Mouse (Mus musculus) testis, postnatal 10 days (tissue): ENCODE measurements around the gene Pikfyve.
"Not testable (repeated sequence)": the region's sequence is repeated elsewhere in the genome, so short reads cannot be mapped to it uniquely, and the experiment has no call there.

Source experiments
- DNase-seq: peaks from one replicate; pipeline ENCODE4 v3.0.0; 2021; ENCODE audit warnings: low spot score

Gene Pikfyve

GRCm38 (mm10) chr1:65185011-65185410 lies 1.5 kb upstream of the Pikfyve start:
- no peak for DNase-seq

- DNase-seq: no peak
These were observed 818 bp upstream of the Pikfyve start for GRCm38 (mm10) chr1:65185524-65186205.

- DNase-seq: no peak
These were observed 569 bp downstream of the Pikfyve start for GRCm38 (mm10) chr1:65187074-65187430.

- DNase-seq: no peak
These were observed 3.7 kb downstream of the Pikfyve start for GRCm38 (mm10) chr1:65190172-65190571.

- no peak for DNase-seq
These were observed 6.7 kb downstream of the Pikfyve start for GRCm38 (mm10) chr1:65193226-65193625.

GRCm38 (mm10) chr1:65198425-65198824 lies 11.9 kb downstream of the Pikfyve start:
- no peak for DNase-seq

- DNase-seq: no peak
These were observed 12.4 kb downstream of the Pikfyve start for GRCm38 (mm10) chr1:65198861-65199260.

- DNase-seq: no peak
These were observed 17.8 kb downstream of the Pikfyve start for GRCm38 (mm10) chr1:65204299-65204698.

- DNase-seq: no peak
These were observed 26.7 kb downstream of the Pikfyve start for GRCm38 (mm10) chr1:65213214-65213613.

GRCm38 (mm10) chr1:65217567-65217966 lies 31.1 kb downstream of the Pikfyve start:
- DNase-seq: no peak

GRCm38 (mm10) chr1:65217972-65218371 lies 31.5 kb downstream of the Pikfyve start:
- DNase-seq: no peak

GRCm38 (mm10) chr1:65223654-65224053 lies 37.2 kb downstream of the Pikfyve start:
- no peak for DNase-seq

- no peak for DNase-seq
These were observed 41.2 kb downstream of the Pikfyve start for GRCm38 (mm10) chr1:65227681-65228080.

- not testable (repeated sequence) for DNase-seq
These were observed 43.3 kb downstream of the Pikfyve start for GRCm38 (mm10) chr1:65229768-65230167.

GRCm38 (mm10) chr1:65230566-65230965 lies 44.1 kb downstream of the Pikfyve start:
- no peak for DNase-seq

GRCm38 (mm10) chr1:65237712-65238111 lies 51.2 kb downstream of the Pikfyve start:
- no peak for DNase-seq

- no peak for DNase-seq
These were observed 59.2 kb downstream of the Pikfyve start for GRCm38 (mm10) chr1:65245637-65246036.

GRCm38 (mm10) chr1:65280461-65280860 lies 94.0 kb downstream of the Pikfyve start:
- no peak for DNase-seq

GRCm38 (mm10) chr1:65281756-65282155 lies 95.3 kb downstream of the Pikfyve start, which contains the start of gene Pth2r:
Gene Pth2r (plus strand): TSS chr1:65282056.
- no peak for DNase-seq

GRCm38 (mm10) chr1:65282766-65283165 lies 96.3 kb downstream of the Pikfyve start:
- peak; percentile 46 for DNase-seq

GRCm38 (mm10) chr1:65308476-65308875 lies 122.0 kb downstream of the Pikfyve start:
- DNase-seq: no peak

- peak; percentile 42 for DNase-seq
These were observed 124.9 kb downstream of the Pikfyve start for GRCm38 (mm10) chr1:65311214-65311933.

GRCm38 (mm10) chr1:65312118-65312517 lies 125.6 kb downstream of the Pikfyve start:
- peak; percentile 47 for DNase-seq

GRCm38 (mm10) chr1:65312896-65313295 lies 126.4 kb downstream of the Pikfyve start:
- no peak for DNase-seq
